Mouse (Mus musculus): ENCODE data around the gene Parp2. TPM values are rescaled to one million over a fixed set of nuclear protein-coding genes. Genes with fewer than 3 reads are reported as not detected.
"Not testable (repeated sequence)": the region's sequence is repeated elsewhere in the genome, so short reads cannot be mapped to it uniquely, and the experiment has no call there.

Parp2 gene
- polyA plus RNA-seq, 1 experiment from 2014 or later, result 68.0 TPM

- 8% methylated on average over 3 of the region's 3 CpGs for WGBS
- Histone ChIP-seq H3K4me1 (no peaks in the 10 kb centered on the region), H3K36me3 (replicated peaks) (no peaks in the 10 kb centered on the region), H3K4me3 (no peak overlapping the region; the same call in 1 of the 2 replicates), H3K27me3 (replicated peaks; ENCODE audit: low read depth, poor library complexity, severe bottlenecking) (no peaks in the 10 kb centered on the region), H3K27ac (replicated peaks) (no peak overlapping the region), H3K9me3 (no peaks in the 10 kb centered on the region)
- DNase-seq (ENCODE audit: low spot score), result peak; percentile 33
These were observed 8.0 kb upstream of the Parp2 start for GRCm38 (mm10) chr14:50799502-50800259.

- Histone ChIP-seq H3K4me1 (no peaks in the 10 kb centered on the region), H3K27ac (replicated peaks) (no peak overlapping the region), H3K4me3 (no peak overlapping the region), H3K27me3 (replicated peaks; ENCODE audit: low read depth, poor library complexity, severe bottlenecking) (no peaks in the 10 kb centered on the region; the same call in 1 of the 2 replicates), H3K9me3 (no peaks in the 10 kb centered on the region), H3K36me3 (replicated peaks) (no peaks in the 10 kb centered on the region)
- 89% methylated on average over 6 of the region's 6 CpGs for WGBS
- DNase-seq (ENCODE audit: low spot score), result no peak
These were observed 5.2 kb upstream of the Parp2 start for GRCm38 (mm10) chr14:50802441-50802840.

DNA sequence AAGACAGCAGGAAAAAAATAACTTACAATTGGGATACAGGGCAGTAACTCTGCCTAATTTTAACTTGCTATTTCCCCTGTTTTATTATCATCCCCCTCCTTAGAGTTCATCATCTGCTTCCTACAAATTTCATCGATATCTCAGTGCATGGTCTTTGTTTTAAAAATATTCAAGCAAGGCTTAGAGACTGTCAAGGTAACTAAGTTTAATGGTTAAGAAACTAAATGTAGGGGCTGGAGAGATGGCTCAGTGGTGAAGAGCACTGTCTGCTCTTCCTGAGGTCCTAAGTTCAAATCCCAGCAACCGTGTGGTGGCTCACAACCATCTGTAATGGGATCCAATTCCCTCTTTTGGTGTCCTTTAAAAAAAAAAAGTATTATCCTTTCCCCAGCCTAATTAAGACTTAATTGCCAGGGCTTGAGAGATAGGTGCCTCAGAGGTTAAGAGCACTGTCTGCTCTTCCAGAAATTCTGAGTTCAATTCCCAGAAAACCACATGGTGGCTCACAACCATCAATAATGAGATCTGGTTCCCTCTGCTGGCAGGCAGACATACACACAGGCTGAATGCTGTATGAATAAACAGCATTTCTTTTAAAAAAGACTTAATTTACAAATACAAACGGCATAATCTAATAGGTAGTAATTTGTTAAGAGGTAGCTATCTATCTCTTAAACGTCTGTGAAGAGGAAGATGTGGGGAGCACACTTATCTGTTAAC, 4.6 kb upstream of the Parp2 start:
- Histone ChIP-seq H3K4me3 (no peak overlapping the region), H3K27me3 (replicated peaks; ENCODE audit: low read depth, poor library complexity, severe bottlenecking) (no peaks in the 10 kb centered on the region; the same call in 1 of the 2 replicates), H3K36me3 (replicated peaks) (no peaks in the 10 kb centered on the region), H3K27ac (replicated peaks) (no peak overlapping the region), H3K4me1 (no peaks in the 10 kb centered on the region), H3K9me3 (no peaks in the 10 kb centered on the region)
- WGBS, result 61% methylated on average over 4 of the region's 4 CpGs
- no peak for DNase-seq (ENCODE audit: low spot score)

DNA sequence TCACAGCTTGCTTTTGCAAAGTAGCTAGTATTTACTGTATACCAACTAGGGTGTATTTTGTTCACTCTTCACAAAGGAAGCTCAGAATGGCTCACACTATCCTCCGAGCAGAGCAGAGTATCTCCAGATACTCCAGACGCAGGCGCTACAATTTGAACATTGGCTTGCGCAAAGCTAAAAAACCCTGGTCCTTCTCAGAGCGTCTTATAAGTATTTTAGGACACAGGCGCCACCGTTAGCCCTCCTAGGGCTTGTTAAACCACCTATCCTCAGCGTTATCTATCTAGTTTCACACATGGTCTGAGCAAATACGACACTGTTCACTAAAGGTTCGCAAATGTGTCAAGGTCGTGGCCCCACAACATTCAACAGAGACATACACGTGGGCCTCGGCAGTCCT, 3.0 kb upstream of the Parp2 start:
- peaks cover 5% of the 10 kb centered on the region; the same call in 1 of the 2 replicates for H3K4me1 ChIP-seq

DNA sequence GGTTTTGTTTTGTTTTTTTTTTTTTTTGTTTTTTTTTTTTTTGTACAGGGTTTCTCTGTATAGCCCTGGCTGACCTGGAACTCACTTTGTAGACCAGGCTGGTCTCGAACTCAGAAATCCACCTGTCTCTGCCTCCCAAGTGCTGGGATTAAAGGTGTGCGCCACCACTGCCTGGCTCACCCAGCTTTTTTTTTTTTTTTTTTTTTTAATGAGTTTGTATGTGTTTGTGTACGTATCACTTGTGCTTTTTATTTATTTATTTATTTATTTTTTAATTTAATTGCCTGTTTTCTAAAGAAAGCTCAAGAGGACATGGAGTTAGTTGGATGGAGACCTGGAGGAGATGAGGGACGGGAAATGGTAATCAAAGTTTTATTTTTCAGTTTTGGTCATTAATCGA, 1.2 kb upstream of the Parp2 start:
- 86% methylated on average over 5 of the region's 5 CpGs for WGBS
- not testable (repeated sequence) for H3K9me3 ChIP-seq; H3K27me3 ChIP-seq (replicated peaks; ENCODE audit: low read depth, poor library complexity, severe bottlenecking); DNase-seq (ENCODE audit: low spot score); H3K27ac ChIP-seq (replicated peaks); H3K4me1 ChIP-seq
- H3K4me3 ChIP-seq, result peak overlapping the region; percentile 66
- peaks cover 16% of the 10 kb centered on the region for H3K36me3 ChIP-seq (replicated peaks)

More for the DNA sequence above, 3.0 kb upstream of the Parp2 start:
- no peak for DNase-seq (ENCODE audit: low spot score)
- H3K36me3 ChIP-seq (replicated peaks), result no peaks in the 10 kb centered on the region
- WGBS, result 75% methylated on average over 13 of the region's 13 CpGs
- no peak overlapping the region for H3K4me3 ChIP-seq
- H3K27me3 ChIP-seq (replicated peaks; ENCODE audit: low read depth, poor library complexity, severe bottlenecking), result no peaks in the 10 kb centered on the region; the same call in 1 of the 2 replicates
- H3K27ac ChIP-seq (replicated peaks), result no peak overlapping the region
- H3K9me3 ChIP-seq, result no peaks in the 10 kb centered on the region

DNA sequence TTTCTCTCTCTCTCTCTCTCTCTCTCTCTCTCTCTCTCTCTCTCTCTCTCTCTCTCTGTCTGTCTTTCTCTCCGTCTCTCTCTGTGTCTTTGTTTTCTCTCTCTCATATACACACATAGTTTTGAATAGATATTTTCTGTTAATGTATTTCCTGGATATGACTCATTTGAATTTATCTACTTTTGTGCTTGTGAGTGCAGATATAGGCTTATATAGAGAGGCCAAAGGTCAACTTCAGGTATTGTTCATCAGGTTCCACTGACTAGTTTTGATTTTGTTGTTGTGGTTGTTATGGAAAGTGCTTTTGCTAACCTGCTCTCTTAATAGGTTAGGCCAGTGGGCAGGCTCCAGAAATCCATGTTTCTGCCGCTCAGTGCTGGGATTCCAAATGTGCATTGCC, 5.4 kb downstream of the Parp2 start:
- no peak overlapping the region for H3K27ac ChIP-seq (replicated peaks)
- peaks cover 81% of the 10 kb centered on the region for H3K36me3 ChIP-seq (replicated peaks)
- no peak for DNase-seq (ENCODE audit: low spot score)
- no peaks in the 10 kb centered on the region for H3K9me3 ChIP-seq
- H3K4me3 ChIP-seq, result no peak overlapping the region
- peaks cover 5% of the 10 kb centered on the region; the same call in 1 of the 2 replicates for H3K4me1 ChIP-seq
- no peaks in the 10 kb centered on the region for H3K27me3 ChIP-seq (replicated peaks; ENCODE audit: low read depth, poor library complexity, severe bottlenecking)
- 95% methylated on average over 2 of the region's 2 CpGs for WGBS

DNA sequence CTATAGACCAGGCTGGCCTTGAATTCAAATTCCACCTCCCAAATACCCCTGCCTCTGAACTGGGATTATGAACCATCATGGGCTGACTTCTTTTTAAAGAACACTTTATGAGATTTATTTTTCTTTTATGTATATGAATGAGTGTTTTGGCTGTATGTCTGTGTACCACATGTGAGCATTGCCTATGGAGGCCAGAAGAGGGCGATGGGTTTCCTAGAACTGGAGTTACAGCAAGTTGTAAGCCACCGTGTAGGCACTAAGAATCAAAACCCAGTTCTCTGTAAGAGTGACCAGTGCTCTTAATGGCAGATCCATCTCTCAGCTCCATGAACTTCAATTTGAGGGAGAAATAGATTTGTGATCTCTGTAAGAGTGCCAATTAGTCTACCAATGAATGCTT, 15.6 kb downstream of the Parp2 start:
- Histone ChIP-seq H3K36me3 (replicated peaks) (peaks cover 59% of the 10 kb centered on the region), H3K4me1 (no peaks in the 10 kb centered on the region), H3K27ac (replicated peaks) (no peak overlapping the region), H3K27me3 (replicated peaks; ENCODE audit: low read depth, poor library complexity, severe bottlenecking) (no peaks in the 10 kb centered on the region), H3K4me3 (no peak overlapping the region), H3K9me3 (no peaks in the 10 kb centered on the region)
- DNase-seq (ENCODE audit: low spot score), result no peak
- 79% methylated on average over 2 of the region's 2 CpGs for WGBS

DNA sequence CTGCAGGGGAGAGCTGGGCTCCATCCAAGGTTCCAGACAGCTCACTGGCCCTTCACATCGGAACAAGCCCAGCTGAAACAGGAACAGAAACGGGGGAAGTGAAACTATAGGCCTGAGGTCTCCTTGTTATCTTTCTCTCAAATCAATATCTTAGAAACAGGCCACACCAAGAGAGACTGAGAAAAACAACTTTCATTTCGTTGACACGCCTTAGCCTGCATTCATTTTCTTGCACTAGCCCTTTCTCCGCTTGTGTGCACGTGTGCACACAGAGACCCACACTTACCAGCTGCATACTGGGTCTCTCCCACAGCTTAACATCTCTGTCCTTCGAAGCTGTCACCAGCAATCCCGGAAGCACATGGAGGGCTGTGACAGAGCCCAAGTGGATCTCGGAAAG, 16.6 kb downstream of the Parp2 start:
- Histone ChIP-seq H3K27ac (replicated peaks) (no peak overlapping the region), H3K36me3 (replicated peaks) (peaks cover 51% of the 10 kb centered on the region), H3K4me1 (no peaks in the 10 kb centered on the region), H3K27me3 (replicated peaks; ENCODE audit: low read depth, poor library complexity, severe bottlenecking) (no peaks in the 10 kb centered on the region), H3K4me3 (no peak overlapping the region), H3K9me3 (no peaks in the 10 kb centered on the region)
- 92% methylated on average over 9 of the region's 9 CpGs for WGBS
- no peak for DNase-seq (ENCODE audit: low spot score)

DNA sequence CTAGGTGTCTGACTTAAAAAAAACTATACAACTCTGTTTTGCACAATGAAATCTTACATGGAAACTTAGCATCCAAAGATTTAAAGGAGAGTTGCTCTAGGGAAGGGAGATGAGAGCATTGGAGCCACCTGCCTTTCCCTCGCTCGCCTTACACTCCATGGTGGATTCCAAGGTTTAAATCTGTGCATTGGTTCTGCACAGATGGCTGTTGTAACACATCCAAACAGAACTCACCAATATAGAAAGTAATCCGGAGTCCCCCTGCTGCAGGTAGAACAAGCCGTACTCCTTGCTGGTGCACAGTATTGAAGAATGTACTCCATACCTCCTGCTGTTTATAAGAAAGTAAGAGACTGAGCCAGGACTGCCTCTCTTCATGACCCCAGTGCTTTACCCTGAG, 18.9 kb downstream of the Parp2 start:
- no peaks in the 10 kb centered on the region for H3K9me3 ChIP-seq
- DNase-seq (ENCODE audit: low spot score), result no peak
- H3K27me3 ChIP-seq (replicated peaks; ENCODE audit: low read depth, poor library complexity, severe bottlenecking), result no peaks in the 10 kb centered on the region
- 89% methylated on average over 4 of the region's 4 CpGs for WGBS
- H3K4me3 ChIP-seq, result no peak overlapping the region
- no peaks in the 10 kb centered on the region for H3K4me1 ChIP-seq
- H3K36me3 ChIP-seq (replicated peaks), result peaks cover 27% of the 10 kb centered on the region
- H3K27ac ChIP-seq (replicated peaks), result no peak overlapping the region

DNA sequence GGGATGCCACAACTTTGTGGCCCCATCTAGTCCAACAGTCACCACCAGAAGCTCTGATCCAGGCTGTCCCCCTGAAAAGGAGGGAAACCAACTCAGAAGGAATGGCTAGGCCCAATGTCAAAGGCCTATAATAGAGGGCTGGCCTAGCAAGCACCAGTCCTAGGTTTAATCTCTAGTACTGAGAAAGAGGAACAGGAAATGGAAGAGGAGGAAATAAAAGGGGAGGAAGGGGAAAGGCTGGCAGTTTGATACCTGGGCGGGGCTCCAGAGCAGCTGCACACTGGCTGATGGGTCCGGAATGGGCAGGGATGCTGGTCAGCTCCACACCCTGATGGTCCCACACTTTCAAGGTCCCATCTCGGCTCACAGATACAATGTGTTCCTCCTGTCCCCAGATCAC, 22.2 kb downstream of the Parp2 start:
- no peak for DNase-seq (ENCODE audit: low spot score)
- H3K4me1 ChIP-seq, result no peaks in the 10 kb centered on the region
- H3K4me3 ChIP-seq, result no peak overlapping the region
- H3K27me3 ChIP-seq (replicated peaks; ENCODE audit: low read depth, poor library complexity, severe bottlenecking), result no peaks in the 10 kb centered on the region
- no peak overlapping the region for H3K27ac ChIP-seq (replicated peaks)
- 0 out of 2 replicates have a peak, but pooled peaks cover 3% of the 10 kb centered on the region for H3K36me3 ChIP-seq (replicated peaks)
- WGBS, result 78% methylated on average over 3 of the region's 3 CpGs
- no peaks in the 10 kb centered on the region for H3K9me3 ChIP-seq

GRCm38 (mm10) chr14:50833964-50834363, 26.3 kb downstream of the Parp2 start:
- no peak overlapping the region for H3K27ac ChIP-seq (replicated peaks)
- H3K9me3 ChIP-seq, result no peaks in the 10 kb centered on the region

DNA sequence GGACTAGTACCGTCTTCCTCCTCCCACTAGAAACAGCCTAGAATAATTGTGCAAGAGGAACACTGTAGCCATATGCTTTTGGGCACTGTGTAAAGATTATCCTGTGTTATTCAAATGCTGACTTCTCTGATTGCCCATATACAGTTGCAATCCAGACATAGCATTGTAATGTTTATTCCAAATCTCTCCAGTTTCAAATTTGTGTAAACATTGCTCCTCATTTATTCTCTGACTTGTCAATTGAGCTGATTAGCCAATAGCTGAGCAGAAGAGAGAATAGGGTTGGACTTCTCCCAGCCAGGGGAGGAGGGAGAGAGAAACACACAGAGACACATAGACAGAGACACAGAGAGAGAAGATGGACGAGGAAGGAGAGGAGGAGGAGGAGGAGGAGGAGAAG, 26.8 kb downstream of the Parp2 start:
- H3K4me1 ChIP-seq, result no peaks in the 10 kb centered on the region

More at GRCm38 (mm10) chr14:50833964-50834363, 26.3 kb downstream of the Parp2 start:
- WGBS, result 86% methylated on average over 10 of the region's 10 CpGs
- 0 out of 2 replicates have a peak, but pooled peaks cover 3% of the 10 kb centered on the region for H3K36me3 ChIP-seq (replicated peaks)
- H3K4me1 ChIP-seq, result no peaks in the 10 kb centered on the region
- no peak overlapping the region for H3K4me3 ChIP-seq
- DNase-seq (ENCODE audit: low spot score), result no peak
- H3K27me3 ChIP-seq (replicated peaks; ENCODE audit: low read depth, poor library complexity, severe bottlenecking), result no peaks in the 10 kb centered on the region

DNA sequence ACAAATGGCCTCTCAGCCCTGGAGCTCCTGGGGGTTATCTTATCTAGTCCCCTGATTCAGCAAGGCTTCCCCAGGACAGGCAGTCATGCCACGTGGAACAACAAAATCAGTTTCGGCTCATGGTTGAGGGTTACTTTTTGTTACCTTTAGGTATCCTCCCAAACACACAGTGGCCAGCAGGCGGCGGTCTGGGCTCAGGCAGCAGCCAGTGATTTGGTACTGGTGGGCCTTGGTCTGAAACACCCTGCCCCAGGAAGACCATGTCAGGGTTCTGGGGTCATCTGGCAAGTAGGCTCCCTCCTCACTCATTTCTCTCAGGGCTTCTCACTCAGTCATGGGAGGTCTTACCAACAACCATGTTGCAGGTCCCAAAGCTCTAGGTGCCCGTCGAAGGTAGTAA, 29.6 kb downstream of the Parp2 start:
- H3K4me3 ChIP-seq, result no peak overlapping the region
- H3K4me1 ChIP-seq, result no peaks in the 10 kb centered on the region
- WGBS, result 67% methylated on average over 6 of the region's 6 CpGs
- H3K9me3 ChIP-seq, result no peaks in the 10 kb centered on the region
- DNase-seq (ENCODE audit: low spot score), result peak; percentile 42
- no peaks in the 10 kb centered on the region for H3K27me3 ChIP-seq (replicated peaks; ENCODE audit: low read depth, poor library complexity, severe bottlenecking)
- peaks cover 3% of the 10 kb centered on the region; the same call in 1 of the 2 replicates for H3K36me3 ChIP-seq (replicated peaks)
- no peak overlapping the region for H3K27ac ChIP-seq (replicated peaks)

More for the DNA sequence above, 26.8 kb downstream of the Parp2 start:
- Histone ChIP-seq H3K4me3 (no peak overlapping the region), H3K27ac (replicated peaks) (no peak overlapping the region), H3K9me3 (no peaks in the 10 kb centered on the region), H3K27me3 (replicated peaks; ENCODE audit: low read depth, poor library complexity, severe bottlenecking) (no peaks in the 10 kb centered on the region), H3K36me3 (replicated peaks) (0 out of 2 replicates have a peak, but pooled peaks cover 3% of the 10 kb centered on the region)
- DNase-seq (ENCODE audit: low spot score), result no peak
- 62% methylated on average over 2 of the region's 2 CpGs for WGBS

Measured in embryonic facial prominence, embryonic 10.5 days (tissue).